ENCODE assay signal across 8 mouse cellular contexts in genomic region chr10:41682546-41683393, GRCm38 (mm10). TPM values are rescaled to one million over a fixed set of nuclear protein-coding genes. Genes with fewer than 3 reads are reported as not detected.
DNase-seq lines count a peak whose midpoint lies in the region; ATAC-seq and TF ChIP-seq lines count a peak whose summit lies in the region.

No protein-coding gene starts in this region.

- H3K4me2 ChIP-seq in kidney, embryonic 16.5 days (replicated peaks; ENCODE audit: low read depth, low read length), result no peak overlapping the region
- H3K4me2 ChIP-seq in intestine, embryonic 14.5 days (ENCODE audit: low read length), result no peak overlapping the region
- H3K4me2 ChIP-seq in midbrain, postnatal 0 days (ENCODE audit: low read depth, low read length, poor library complexity, severe bottlenecking), result no peak overlapping the region

- no peak overlapping the region for H3K4me3 ChIP-seq in kidney, embryonic 16.5 days (ENCODE audit: low read length)
- H3K4me3 ChIP-seq in intestine, embryonic 14.5 days (ENCODE audit: low read depth, low read length), result no peak overlapping the region
- H3K4me3 ChIP-seq in limb, embryonic 10.5 days, result no peak overlapping the region
- no peak overlapping the region for H3K4me3 ChIP-seq in midbrain, postnatal 0 days (ENCODE audit: low read depth, low read length)

- TF ChIP-seq CTCF in midbrain, postnatal 0 days (IDR thresholded peaks at IDR 0.05), result peak; percentile 94

- no peak overlapping the region for H3K9ac ChIP-seq in kidney, embryonic 16.5 days (replicated peaks; ENCODE audit: low read length)
- no peak overlapping the region for H3K9ac ChIP-seq in intestine, embryonic 14.5 days (ENCODE audit: low read length)
- no peak overlapping the region for H3K9ac ChIP-seq in midbrain, postnatal 0 days (replicated peaks; ENCODE audit: low read length, poor library complexity, severe bottlenecking)

- H3K36me3 ChIP-seq in kidney, embryonic 16.5 days (ENCODE audit: insufficient read depth, low read length), result no peaks in the 10 kb centered on the region
- H3K36me3 ChIP-seq in intestine, embryonic 14.5 days (ENCODE audit: control insufficient read depth, insufficient read depth, low read length), result no peaks in the 10 kb centered on the region
- no peaks in the 10 kb centered on the region for H3K36me3 ChIP-seq in limb, embryonic 10.5 days
- H3K36me3 ChIP-seq in midbrain, postnatal 0 days (ENCODE audit: insufficient read depth, low read length), result no peaks in the 10 kb centered on the region

- H3K4me1 ChIP-seq in kidney, embryonic 16.5 days (ENCODE audit: insufficient read depth, low read length), result peaks cover 18% of the 10 kb centered on the region
- no peaks in the 10 kb centered on the region for H3K4me1 ChIP-seq in intestine, embryonic 14.5 days (replicated peaks; ENCODE audit: control insufficient read depth, insufficient read depth, low read length)
- peaks cover 14% of the 10 kb centered on the region; the same call in 1 of the 2 replicates for H3K4me1 ChIP-seq in limb, embryonic 10.5 days
- no peaks in the 10 kb centered on the region; the same call in 1 of the 2 replicates for H3K4me1 ChIP-seq in midbrain, postnatal 0 days (ENCODE audit: insufficient read depth, low read length)

- peak; percentile 80 for DNase-seq in kidney, adult 11 months
- peak; percentile 82 to 89 for DNase-seq in cerebellum, postnatal 4 days (ENCODE audit: low spot score in 2 of 2)
- peak; percentile 65 to 73 for DNase-seq in gastrocnemius, adult 8-10 months (ENCODE audit: low spot score in 2 of 2)
- DNase-seq in intestine, embryonic 14.5 days (ENCODE audit: low spot score), result peak; percentile 93
- DNase-seq in limb, embryonic 10.5 days (ENCODE audit: low spot score), result peak; percentile 85
- DNase-seq in midbrain, postnatal 0 days (ENCODE audit: low spot score), result peak; percentile 90
- DNase-seq in spleen, postnatal 10 days (ENCODE audit: low spot score in 2 of 2), result peak; percentile 76 to 88

- no peak overlapping the region for H3K27ac ChIP-seq in kidney, embryonic 16.5 days (ENCODE audit: low read length)
- no peak overlapping the region for H3K27ac ChIP-seq in intestine, embryonic 14.5 days (ENCODE audit: low read depth)
- H3K27ac ChIP-seq in limb, embryonic 10.5 days, result no peak overlapping the region
- H3K27ac ChIP-seq in midbrain, postnatal 0 days (ENCODE audit: low read depth, low read length), result no peak overlapping the region

- H3K27me3 ChIP-seq in kidney, embryonic 16.5 days (ENCODE audit: insufficient read depth, low read length), result no peaks in the 10 kb centered on the region
- 0 out of 2 replicates have a peak, but pooled peaks cover 2% of the 10 kb centered on the region for H3K27me3 ChIP-seq in intestine, embryonic 14.5 days (replicated peaks; ENCODE audit: control insufficient read depth, insufficient read depth, low read length)
- peaks cover 12% of the 10 kb centered on the region for H3K27me3 ChIP-seq in limb, embryonic 10.5 days (ENCODE audit: low read depth, poor library complexity, severe bottlenecking)
- 0 out of 2 replicates have a peak, but pooled peaks cover 6% of the 10 kb centered on the region for H3K27me3 ChIP-seq in midbrain, postnatal 0 days (ENCODE audit: insufficient read depth, low read length)

- H3K9me3 ChIP-seq in kidney, embryonic 16.5 days (ENCODE audit: low read length), result 0 out of 2 replicates have a peak, but pooled peaks cover 4% of the 10 kb centered on the region
- 0 out of 2 replicates have a peak, but pooled peaks cover 2% of the 10 kb centered on the region for H3K9me3 ChIP-seq in intestine, embryonic 14.5 days (ENCODE audit: control insufficient read depth, low read length)
- no peaks in the 10 kb centered on the region for H3K9me3 ChIP-seq in limb, embryonic 10.5 days (replicated peaks)
- 0 out of 2 replicates have a peak, but pooled peaks cover 4% of the 10 kb centered on the region for H3K9me3 ChIP-seq in midbrain, postnatal 0 days (ENCODE audit: low read length)

- no peak for ATAC-seq in kidney, embryonic 16.5 days (ENCODE audit: low FRiP score, low TSS enrichment)
- peak; percentile 56 for ATAC-seq in intestine, embryonic 14.5 days (replicated peaks; ENCODE audit: low FRiP score, low TSS enrichment, low read depth)
- ATAC-seq in midbrain, postnatal 0 days (ENCODE audit: low FRiP score), result peak; percentile 53; the same call in 1 of the 2 replicates

- WGBS in kidney, embryonic 16.5 days, result 44% methylated on average over 16 of the region's 16 CpGs
- 33% methylated on average over 16 of the region's 16 CpGs for WGBS in intestine, embryonic 14.5 days
- WGBS in limb, embryonic 10.5 days, result 48% methylated on average over 16 of the region's 16 CpGs
- WGBS in midbrain, postnatal 0 days, result 38% methylated on average over 16 of the region's 16 CpGs

RNA-seq across cellular contexts. Expression of gene Ccdc162, which starts 33.7 kb away (rescaled TPM):
- 0.36 and 0.40 TPM in 2 replicates for polyA plus RNA-seq in kidney, embryonic 16.5 days (2015; fragmentation: Nextera tagmentation; extraction: Ambion mirVana)
- under 1 TPM; 0.63 to 0.92 (median 0.80) TPM for total RNA-seq in gastrocnemius, adult 8-10 months (2022)
- 0.44 and 0.47 TPM in 2 replicates for polyA plus RNA-seq in intestine, embryonic 14.5 days (2014; fragmentation: Nextera tagmentation; extraction: Ambion mirVana)
- polyA plus RNA-seq in limb, embryonic 10.5 days (2016; fragmentation: Nextera tagmentation; extraction: Ambion mirVana), result 0.38 and 0.41 TPM in 2 replicates
- total RNA-seq in midbrain, postnatal 0 days (2014; rRNA removed), result 1.7 and 2.4 TPM in 2 replicates
- polyA plus RNA-seq in midbrain, postnatal 0 days (2015; fragmentation: Nextera tagmentation; extraction: Ambion mirVana), result 0.63 and 0.64 TPM in 2 replicates
